Mouse (Mus musculus): ENCODE data around the gene Alg9.

DNA sequence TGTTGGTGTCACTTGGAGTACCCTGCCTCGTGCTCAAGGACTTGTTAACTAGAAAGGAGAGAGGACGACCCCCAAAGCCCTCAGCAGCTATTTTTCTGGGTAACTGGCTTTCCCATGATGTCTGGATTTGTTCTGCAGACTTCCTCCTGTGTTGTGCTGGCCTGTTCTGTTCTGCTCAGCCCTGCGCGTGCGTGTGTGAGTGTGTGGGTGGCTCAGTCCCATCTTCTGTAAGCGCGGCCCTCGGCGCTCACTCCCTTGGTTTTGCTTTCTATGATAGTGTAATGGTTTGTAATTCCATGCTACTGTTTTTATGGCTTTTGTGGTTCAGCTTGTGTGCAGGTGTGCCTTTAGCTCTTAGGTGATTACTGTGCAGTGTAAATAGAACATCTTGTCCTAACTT lies 98.4 kb downstream of the Alg9 start:
- TF ChIP-seq POLR2A (IDR thresholded peaks at IDR 0.05; ENCODE audit: low read depth, low read length) = no peak
- TF ChIP-seq CTCF (IDR thresholded peaks at IDR 0.05; ENCODE audit: borderline replicate concordance, insufficient read depth, low read length) = no peak

All from embryonic fibroblast, embryonic 13.5 days (primary cell).